Mouse (Mus musculus): Measurements from ENCODE around the gene Myo1b.

The Myo1b gene

DNA sequence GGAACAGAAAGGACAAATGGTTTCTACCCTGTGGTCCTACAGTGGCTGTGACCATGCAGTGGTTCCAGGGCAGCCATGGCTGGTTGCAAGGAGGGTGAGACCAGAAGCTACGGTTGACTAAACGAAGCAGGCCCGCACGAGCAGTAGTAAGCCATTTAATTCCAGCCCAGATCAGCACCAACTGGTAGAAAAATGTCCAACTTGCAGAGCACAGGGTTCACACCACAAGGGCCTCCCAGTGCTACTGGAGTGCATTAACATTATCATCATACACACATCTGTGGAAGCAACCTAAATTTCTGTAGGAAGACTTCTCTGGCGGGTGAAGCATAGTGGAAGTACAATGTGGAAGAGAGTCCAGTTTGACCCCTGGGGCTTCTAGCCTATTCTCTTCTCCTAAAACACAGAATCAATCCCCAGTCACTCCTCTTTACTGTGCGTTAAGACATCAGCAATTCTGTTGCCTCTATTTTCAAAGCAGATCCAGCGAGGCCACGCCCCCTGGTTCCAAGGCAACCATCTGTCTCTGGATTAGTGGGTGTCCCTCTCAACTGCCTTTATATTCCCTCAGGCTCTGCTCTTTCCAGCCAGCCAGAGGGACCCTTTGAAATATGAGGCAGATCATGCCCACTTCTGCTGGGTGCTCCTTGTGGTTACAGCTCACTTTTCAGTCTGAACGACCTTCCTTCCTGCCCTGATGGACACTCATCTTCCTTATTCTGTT is 120.1 kb downstream of the Myo1b start:
- no peak for DNase-seq (ENCODE audit: low read depth)

DNA sequence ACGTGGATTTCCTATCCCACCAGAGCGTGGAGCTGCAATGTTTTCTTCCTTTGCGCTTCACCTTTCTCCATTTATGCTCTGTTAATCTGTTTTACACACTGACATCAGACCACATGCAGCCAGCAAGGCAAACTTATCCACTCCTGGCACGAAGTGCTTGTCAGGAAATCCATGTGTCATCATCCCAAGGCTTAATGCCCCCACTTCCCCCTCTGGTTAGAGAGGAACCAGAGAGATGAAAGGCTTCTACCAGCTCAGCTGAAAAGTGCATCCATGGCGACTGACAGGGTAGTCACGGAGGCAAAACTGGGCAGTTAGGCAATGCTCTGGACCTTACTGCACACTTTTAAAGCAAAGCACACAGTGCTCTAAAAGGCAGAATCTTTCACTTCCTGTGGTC is 126.6 kb downstream of the Myo1b start:
- DNase-seq (ENCODE audit: low read depth) = no peak

DNA sequence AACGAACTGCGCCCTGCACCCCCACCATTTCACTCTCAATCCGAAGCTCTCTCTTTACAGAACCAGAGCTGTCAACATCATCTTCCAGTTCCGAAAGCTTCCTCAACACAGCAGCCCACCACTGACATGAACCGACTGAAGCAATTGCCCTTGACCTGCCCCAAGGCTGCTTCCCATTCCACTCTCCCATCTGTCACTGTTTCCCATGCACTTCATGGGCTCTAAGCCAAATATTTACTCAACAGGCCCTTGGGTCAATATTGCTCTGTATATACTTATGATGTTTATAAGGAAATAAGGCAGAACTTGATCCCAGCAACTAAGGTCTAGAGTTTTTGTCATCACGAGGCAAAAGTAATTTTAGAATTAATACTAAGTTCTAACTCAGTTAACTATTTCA is 133.8 kb downstream of the Myo1b start:
- DNase-seq (ENCODE audit: low read depth) = no peak

DNA sequence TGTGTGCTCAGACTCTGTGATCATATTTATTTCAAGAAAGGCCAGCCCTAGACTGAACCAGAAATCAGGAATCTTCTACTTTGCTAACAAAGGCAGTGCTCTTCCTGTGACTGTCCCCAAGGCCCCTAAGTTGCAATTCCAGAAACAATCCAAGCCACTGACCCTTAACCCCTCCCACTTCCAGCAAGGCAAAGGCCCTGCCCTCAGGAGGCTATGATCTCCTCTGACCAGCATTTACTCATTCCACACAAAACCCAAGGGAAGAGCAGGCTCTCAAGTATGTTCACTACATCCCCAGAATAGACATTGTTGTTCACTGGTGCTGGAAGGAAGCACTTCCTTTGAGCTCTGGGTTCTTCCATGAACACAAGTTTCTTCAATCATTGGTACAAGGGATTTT is 135.5 kb downstream of the Myo1b start:
- DNase-seq (ENCODE audit: low read depth) = no peak

DNA sequence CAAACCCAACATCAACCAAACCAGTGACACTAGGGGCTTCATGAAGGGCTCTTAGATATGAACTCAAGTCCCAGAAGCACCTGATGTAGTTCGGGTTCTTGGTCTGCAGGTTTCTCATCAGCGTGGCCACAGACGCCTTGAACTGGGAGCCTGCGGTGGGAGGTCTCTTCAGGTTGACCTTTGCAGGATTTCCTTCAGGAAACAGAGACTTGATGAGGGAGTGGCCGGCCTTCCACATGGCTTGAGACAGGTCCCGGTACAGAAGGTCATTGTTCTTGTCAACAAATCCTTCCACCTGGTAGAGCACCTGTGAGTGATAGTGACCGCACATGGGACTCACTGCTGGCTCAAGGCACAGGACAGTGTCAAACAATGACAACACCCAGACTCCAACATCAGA is 137.6 kb downstream of the Myo1b start:
- no peak for DNase-seq (ENCODE audit: low read depth)

DNA sequence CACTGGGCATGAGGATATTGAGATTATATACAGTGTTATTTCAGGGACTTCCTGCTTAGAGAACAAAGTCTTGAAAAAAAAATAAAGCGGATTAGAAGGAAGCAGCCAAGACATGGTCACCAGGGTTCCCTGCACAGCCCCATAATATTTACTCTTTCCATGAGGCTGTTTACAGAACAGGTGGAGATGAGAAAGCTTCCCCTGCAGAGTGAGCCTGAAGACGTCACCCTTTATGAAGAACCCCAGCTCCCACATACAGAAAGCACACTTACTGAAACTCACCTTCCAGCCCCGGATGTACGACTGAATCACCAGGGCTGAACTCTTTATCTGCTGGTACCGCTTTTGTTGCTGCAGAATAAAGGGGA is 145.4 kb downstream of the Myo1b start:
- DNase-seq (ENCODE audit: low read depth) = no peak

DNA sequence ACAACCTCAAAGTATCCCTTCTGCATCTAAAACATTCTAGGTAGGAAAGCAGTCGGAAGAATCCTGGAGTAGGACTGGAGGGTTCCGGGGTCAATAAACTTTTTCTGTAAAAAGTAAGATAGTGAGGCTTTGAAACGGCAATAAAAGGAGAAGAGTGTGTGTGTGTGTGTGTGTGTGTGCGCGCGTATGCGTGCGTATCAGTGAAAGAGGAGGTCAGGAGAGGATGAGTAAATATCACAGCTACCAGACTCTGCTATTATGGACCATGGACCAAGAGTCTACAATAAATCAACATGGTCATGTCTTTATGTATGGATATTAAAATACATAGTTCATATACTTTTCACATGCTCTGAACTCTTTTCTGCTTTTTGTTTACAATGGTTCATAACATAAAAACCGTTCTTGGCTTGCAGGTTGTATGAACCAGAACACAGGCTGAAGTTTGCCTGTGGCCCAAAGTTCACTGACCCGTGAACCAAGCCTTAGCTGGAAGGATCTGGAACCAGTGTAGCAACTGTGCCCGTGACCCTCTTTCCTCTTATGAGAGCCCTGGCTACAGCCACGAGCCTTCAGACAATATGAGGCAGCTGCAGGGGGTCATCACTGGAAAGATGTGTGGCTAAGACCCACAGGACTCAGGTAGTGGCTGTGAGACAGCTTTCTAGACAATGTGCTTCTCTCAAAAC is 145.9 kb downstream of the Myo1b start:
- no peak for DNase-seq (ENCODE audit: low read depth)

DNA sequence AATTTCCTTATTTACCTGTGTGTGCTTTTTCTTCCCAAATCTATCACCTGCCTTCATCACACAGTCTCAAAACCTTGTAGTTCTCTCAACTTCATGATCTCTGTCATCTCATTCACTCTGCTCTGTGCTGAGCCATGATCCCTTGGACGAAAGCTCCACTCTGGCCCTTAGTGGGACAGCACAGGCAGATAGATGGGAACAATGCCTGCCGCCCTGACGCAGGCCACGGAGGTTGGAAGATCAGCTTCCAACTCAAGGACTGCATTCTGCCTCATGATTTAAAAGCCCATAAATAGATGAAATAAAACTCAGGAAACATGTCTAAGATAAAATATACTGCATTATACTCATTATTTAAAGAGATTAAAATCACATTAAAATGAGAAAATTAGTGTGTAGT is 149.6 kb downstream of the Myo1b start:
- no peak for DNase-seq (ENCODE audit: low read depth)

DNA sequence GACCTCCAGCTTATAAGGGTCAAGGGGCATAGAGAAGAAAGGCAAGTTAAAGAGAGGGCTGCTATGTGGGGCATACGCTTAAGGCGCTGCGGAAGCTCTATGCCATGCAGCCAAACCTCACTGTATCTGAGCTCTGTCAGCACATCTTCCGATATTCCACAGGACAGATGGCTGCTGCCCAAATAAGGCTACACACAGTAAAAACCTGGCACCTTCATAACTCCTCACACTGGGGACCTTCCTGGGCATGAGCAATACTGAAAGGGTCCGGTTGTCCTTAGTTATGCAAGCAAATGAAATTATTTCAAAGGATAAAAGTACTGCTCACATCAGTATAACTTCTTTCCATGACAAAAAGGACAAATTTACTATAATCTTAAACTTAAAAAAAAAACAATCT is 150.7 kb downstream of the Myo1b start:
- no peak for DNase-seq (ENCODE audit: low read depth)

DNA sequence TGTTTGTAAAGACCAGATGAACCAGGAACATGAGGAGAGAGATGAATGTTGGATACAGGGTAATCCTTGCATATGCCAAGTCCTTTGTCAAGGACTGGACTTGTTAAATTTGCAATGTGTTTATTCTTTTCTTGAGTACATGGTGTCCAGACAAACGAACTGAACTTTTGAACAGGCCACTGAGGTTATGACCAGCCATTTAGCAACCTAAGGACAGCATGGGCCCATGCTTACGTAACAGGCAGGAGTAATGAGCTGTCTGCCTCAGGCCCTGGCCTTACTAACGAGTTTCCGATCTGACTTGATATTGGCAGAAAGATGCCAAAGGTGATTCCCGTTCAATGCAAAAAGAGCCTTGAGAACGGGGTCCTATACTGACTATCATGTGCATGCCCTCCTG is 156.2 kb downstream of the Myo1b start:
- no peak for DNase-seq (ENCODE audit: low read depth)

DNA sequence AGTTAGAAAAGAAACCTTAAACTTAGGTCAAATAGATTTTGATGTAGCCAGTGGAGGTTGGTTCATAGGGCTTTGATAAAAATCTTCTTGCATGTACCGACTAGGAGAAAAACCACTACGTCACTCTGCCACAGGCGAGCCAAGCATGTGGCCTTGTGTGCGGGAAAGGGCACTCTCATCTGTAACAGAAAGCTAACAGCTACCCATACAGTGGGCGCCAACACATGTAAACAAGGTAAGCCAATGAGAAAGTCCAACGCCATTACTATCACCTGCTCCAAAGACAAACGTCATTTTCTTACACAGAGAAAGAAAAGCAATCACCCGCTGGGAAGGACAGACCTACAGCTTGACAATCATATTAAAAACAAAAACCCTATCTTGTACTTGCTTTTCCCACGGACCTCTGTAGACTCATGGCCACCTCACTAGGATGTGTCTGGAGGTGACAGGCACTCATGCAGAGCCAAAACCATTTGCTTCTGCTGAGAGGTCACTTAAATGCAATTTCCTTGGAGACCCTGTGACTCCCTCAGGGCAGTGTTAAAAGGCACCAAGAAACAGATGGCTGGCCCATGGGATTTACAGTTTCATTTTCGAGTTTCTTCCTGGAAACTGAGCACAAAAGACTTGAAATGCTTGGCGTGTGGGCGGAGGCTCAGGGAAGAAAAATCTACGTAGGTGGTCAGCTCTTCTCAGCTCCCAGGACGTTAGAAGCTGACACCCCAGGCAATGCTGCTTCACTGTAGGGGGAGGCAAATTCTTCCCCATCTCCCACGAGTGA is 157.4 kb downstream of the Myo1b start:
- no peak for DNase-seq (ENCODE audit: low read depth)

DNA sequence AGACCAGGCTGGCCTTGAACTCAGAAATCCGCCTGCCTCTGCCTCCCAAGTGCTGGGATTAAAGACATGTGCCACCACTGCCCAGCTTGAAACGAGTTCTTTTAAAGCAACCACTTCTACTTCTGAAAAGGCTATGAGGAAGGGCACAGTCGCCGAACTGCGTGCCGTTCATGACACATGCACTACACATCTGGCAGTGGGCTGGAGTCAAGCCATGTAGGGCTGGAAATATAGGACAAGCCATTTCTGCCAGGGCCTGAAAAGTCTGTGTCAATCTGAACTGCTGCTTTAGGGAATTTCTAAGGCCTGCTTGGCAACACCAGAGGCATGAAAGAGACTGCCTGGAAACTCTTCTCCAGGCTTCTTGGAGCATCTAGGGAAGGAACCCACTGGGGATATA is 162.2 kb downstream of the Myo1b start:
- DNase-seq (ENCODE audit: low read depth) = no peak

DNA sequence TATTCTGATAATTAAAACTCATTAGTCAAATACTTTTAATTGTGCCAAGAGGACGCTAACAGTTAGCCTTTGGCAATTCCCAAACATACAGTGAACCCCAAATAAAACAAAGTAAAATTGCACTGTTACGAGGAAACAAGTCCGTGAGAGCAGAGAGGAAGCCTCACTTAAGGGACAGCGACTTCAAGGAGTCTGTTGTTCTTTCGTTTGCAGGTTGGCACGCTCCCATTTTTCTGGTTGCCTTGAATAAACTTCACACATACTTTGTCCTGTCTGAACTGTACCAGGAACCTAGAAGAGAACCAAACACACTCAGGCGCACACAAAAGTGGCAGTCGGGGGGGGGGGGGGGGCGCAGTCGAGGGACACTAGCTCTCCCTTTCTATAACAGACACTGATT is 164.9 kb downstream of the Myo1b start:
- no peak for DNase-seq (ENCODE audit: low read depth)

DNA sequence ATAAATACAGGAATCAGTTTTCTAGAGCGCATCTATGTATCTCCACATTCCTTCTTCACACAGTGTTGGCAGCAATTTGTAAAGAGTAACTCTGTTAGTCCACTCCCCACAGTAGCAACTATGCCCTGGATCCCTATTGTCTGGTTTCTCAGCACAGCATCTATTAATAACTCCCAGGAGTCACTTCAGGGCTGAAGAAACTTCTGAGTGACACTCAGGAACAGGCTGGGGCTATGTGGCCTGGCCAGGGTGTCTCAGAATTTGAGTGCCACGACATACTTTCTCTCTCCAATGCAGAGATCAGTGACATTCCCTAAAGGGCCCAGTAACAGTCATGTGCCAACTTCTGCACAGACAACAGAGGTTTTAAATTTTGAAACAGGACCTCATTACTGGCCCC is 167.6 kb downstream of the Myo1b start:
- DNase-seq (ENCODE audit: low read depth) = no peak

DNA sequence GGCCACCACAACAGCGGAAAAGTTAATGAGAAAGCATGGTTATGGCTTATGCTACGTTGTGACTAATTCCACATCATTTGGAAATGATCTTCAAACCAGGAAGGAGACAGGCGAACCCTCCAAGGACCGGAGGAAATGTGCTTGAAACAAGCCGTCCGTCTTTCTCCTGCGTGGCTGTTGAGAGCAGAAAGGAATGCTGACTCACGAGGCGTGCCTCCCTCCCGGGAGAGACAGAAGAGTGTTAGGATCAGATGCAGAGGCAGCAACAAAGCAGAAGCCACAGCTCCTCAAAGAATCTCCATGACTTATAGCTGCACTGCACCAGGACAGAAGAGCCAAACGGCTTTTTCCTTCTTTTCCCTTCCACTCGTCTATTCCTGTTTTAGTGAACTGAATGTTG is 168.4 kb downstream of the Myo1b start:
- DNase-seq (ENCODE audit: low read depth) = peak; percentile 8

DNA sequence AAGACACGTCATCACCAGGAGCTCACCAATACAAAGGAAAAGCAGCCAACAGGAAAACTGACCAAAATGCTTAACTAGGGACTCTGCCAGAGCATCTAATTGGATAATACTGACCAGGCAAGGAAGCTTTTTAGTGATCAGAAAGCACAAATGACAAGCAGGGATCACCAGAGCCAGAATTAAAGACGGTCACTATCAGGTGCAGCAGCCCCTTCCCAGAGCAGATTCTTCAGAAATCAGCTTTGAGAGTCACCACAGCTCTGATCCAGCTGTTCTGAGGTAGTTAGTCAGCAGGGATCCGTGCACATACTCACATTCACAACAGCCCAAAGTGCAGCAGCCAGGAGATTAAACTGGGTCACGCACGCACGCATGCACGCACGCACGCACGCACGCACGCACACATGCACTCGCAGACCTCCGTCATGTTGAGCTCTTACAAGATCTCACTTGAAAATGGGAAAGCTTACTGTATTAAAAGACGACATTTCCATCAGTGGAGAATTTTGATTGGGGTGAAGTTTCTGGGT is 169.1 kb downstream of the Myo1b start:
- no peak for DNase-seq (ENCODE audit: low read depth)

DNA sequence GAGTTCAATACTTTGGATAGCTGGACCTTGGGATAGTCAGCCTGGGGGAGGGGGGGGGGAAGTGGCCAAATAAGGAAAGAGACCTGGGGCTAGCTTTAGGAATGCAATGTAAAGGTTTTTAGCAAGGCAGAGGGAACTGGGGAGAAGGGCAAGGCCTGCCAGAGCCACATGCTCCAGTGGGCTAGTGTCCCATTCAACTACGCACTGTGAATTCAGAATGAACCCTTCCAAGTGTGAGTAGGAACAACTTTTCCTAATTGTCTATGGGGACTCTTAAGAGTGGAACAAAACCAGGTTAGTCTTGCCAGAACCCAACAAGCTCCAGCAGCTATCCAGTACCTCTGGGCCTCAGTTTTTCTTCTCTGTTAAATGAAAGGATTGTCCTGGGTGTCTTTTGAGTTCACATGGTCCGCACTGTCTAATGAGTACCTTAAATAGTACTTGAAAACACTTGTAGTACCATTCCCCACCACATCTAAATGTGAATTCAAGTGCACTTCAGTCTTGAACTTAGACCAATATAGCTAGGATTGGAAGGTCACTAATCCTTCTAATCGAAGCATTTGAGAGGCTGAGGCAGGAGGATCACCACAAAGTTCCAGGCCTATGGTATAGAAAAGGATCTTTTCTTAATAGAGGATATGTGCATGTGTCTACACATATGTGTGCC is 172.0 kb downstream of the Myo1b start:
- no peak for DNase-seq (ENCODE audit: low read depth)

DNA sequence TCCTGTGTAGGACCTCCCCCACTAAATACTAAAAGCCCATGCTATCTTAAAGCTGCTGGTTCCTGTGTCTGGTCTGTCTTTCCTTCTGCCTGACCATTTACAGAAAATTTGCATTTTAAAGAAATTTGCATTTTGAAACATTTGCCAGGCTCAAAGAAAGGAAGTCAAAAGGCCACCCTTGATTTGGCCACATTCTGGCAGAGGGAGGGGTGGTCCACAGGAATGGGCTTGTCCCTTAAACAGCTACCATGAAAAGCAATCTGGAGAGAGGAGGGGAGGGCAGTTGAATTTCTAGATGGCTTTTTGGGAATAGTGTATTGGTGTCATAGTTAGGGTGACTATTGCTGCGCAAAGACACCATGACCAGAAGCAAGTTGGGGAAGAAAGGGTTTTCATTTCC is 173.3 kb downstream of the Myo1b start:
- no peak for DNase-seq (ENCODE audit: low read depth)

DNA sequence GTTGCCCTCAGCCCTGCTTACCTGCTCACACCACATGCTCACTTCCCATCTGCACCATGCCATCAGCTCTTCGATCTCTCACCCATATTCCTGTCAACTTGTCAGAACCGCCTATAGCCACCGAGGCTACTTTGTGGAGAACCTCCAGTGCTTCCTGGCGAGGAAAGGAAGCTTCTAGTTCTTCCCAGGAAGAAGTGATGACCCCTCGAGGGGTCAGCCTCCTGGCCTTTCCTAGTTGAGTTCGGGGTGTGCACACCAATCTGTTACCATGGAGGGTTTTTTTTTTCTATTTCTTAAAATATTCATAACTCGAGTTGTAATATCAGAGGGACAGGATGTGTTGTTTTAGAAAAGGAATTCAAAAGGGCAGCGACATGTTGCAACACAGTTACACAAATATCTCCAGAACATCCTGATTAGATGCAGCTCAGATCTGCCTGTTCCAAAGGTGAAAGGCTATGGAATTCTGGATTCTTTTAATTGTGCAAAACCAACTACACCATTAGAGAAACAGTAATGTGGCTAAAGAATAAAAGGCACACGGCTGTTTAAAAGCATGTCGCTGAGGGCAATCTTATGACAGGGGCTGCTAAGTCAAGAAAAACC is 175.1 kb downstream of the Myo1b start:
- DNase-seq (ENCODE audit: low read depth) = no peak

DNA sequence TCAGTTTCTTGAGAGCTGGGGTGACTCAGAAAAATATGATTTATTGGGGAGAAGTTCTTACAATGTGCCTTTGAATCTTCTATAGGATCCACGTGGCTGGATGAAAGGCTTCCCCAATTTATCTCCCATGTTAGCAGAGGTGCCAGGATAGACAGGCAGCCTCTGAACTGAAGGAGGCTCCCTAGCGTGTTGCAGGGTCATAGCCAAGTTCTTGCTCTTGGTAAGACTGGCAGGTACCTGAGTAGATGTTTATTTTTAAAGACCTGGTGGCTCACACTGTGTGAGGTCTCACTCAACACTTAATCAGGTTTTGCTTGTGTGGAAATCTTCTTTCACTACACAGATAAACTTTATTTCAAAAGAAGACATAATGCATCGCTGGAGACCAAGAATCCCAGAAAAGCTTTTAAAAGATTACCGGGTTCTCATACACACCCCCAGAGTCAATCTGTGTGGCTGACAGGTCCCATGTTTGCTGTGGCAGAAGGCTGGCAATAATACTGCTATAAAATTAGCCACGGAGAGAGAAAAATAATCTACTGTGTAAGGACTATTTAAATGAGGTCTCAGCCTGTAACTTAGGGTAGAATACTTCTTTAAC is 176.5 kb downstream of the Myo1b start:
- DNase-seq (ENCODE audit: low read depth) = no peak

DNA sequence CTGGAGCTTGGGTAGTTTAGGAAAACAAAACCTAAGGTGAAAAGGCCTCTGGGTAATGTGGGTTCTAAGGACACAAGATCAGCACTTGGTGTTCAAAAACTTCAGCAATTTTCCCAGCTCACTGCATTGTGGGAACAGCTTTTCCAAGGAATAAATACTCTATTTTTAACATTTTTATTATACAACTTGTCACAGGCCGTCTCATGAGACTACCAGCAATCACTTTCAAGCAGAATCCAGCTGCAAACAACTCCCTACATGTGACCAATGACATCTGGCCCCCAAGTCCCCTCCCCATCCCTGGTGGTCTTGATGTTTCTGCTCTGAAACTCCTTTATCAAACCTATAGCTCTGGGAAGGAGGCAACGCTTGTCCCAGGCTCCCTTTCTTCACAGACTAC is 179.0 kb downstream of the Myo1b start:
- DNase-seq (ENCODE audit: low read depth) = no peak

DNA sequence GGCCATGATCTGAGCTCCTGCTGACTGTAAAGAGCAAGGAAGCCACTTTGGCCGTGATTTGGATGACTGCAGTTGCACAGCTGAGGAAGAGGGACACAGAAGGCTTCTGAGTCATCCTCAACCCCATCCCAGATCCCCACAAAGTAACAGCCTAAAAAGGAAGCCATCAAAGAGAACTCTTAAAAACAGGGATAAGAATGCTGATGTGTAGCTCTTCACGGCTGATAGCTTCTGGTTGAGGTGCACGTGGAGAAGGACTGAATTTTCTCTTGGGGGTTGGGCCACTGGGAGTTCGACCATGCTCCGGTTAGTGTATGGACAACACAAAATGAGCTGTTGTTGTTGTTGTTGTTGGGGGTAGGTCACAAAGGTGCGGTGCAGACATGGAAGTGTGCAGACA is 181.2 kb downstream of the Myo1b start:
- no peak for DNase-seq (ENCODE audit: low read depth)

Data from c-Kit-positive CD71-negative TER-119-negative erythroid progenitor cells, embryonic 14.5 days (primary cell).